Mouse (Mus musculus) testis, postnatal 10 days (tissue): Measurements from ENCODE around the gene Doc2g.
A peak's percentile ranks its signal among the peaks of the same experiment; 100 is the strongest.
"Not testable (repeated sequence)": the region's sequence is repeated elsewhere in the genome, so short reads cannot be mapped to it uniquely, and the experiment has no call there.

ENCODE experiments used
- DNase-seq: peaks from one replicate; pipeline ENCODE4 v3.0.0; 2021; ENCODE audit warnings: low spot score

The Doc2g gene

DNA sequence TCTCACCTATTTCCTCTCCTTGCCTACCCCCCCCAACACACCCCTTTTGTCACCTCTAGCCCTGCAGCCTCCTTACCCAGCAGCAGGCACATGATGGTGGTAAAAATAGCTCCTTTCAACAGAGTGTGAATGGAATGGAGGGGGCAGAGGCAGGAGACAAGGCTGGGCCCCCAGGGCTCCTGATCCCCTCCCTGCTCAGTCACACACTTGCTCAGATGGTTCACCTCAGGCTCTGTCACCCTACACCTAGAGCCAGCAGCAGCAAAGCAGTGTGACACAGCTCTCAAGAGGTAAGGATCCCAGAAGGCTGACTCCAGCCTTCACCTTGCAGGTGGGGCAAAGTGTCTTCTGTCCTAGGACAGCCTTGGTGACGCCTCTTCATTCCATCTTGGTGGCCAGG lies at the start of gene Doc2g:
TSS of gene Doc2g (plus strand) at position 202 of the 400 bp plus-strand sequence.
- no peak for DNase-seq

- DNase-seq, result no peak
Observed at GRCm38 (mm10) chr19:3955033-3955432, 48.1 kb upstream of the Doc2g start.

DNA sequence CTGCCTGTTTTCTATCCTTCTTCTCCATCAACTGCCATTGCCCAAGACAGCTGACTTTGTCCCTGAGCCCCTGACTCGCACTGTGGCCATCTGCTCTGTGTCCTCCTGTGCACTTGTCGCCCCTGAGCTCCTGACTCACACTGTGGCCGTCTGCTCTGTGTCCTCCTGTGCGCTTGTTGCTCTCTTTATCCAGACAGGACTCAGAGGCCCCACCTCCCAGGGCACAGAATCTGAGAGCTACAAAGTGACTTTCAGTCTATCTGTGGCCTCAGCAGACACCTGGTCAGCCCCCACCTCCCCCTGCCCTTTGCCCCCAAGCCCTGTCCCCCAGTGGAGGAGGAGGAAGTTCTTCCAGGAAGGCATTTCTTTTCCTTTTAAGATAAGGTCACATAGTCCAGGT lies 47.3 kb upstream of the Doc2g start:
- DNase-seq, result no peak

GRCm38 (mm10) chr19:3957296-3958036 lies 45.6 kb upstream of the Doc2g start:
- not testable (repeated sequence) for DNase-seq

DNA sequence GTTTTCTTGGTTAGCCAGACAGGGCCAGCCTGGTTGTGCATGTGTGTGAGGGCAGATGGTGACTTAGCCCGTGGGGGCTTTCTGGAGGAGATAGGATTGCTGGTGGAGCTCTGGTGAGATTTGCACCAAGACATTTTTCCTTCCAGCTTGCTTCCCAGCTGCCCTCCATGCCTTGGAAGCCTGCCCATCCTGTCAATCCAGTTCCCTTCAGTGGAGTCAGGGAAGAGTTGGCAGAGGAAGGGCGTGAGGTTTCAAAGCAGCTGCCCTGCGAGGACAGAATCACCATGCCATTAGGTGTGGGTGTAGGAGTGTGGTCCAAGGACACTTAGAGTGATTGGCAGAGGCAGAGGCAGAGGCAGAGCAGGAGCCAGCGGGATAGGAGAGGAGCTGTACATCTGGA lies 44.6 kb upstream of the Doc2g start, which contains the start of gene Aldh3b3:
TSS of gene Aldh3b3 (plus strand) at position 176 of the 400 bp plus-strand sequence.
- no peak for DNase-seq

GRCm38 (mm10) chr19:3959030-3959429 lies 44.1 kb upstream of the Doc2g start:
- no peak for DNase-seq

DNA sequence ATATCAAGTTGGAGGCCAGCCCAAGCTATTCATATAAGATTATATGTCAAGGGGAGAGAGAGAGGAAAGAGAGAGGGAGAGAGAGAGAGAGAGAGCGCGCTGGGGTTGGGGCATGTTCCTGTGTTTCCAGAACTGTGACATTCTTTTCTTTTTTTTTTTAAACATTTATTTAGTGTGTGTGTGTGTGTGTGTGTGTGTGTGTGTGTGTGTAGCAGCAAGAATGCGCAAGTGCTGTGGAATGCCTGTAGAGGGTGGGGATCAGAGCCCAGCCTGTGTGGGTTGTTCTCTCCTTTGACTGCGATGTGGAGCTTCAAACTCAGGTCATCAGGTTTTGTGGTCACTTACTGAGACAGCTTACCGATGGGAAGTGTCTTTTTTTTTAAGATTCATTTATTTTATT lies 42.9 kb upstream of the Doc2g start:
- no peak for DNase-seq

DNA sequence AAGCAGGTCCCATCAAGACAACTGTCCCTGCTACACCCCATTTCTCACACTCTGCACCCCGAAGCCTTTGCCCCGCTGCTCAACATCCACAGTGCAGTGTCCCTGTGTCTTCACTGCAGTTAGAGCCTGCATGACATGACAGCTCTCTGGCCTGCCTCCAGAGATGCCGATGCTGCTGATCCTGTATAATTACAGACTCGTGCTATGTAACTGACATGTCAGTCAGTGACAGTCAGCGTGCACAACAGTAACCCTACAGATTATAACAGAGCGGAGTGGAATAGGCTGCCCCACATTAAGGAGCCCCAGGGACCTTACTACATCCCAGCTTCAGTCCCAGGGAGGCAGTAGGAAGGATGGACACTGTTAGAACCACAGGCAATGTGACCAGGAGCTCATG lies 41.3 kb upstream of the Doc2g start:
- not testable (repeated sequence) for DNase-seq

DNA sequence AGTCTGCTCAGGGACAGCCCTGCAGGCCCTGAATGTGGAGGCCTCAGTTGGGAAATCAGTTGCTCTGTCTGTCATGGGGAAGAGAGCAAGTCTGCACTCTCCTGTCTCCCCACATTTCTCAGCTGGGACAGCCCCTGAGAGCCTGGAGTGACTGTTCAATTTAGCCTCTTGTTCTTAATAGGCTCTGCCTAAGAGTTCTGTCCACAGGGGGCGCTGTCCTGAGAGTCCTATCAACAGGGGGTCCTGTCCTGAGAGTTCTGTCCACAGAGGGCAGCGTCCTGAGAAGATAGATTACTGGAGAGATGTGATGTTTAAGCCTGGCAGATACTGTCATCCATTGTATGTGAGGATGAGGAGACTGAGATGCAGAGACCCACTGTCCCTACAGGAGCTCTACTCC lies 40.6 kb upstream of the Doc2g start:
- peak; percentile 71 for DNase-seq

DNA sequence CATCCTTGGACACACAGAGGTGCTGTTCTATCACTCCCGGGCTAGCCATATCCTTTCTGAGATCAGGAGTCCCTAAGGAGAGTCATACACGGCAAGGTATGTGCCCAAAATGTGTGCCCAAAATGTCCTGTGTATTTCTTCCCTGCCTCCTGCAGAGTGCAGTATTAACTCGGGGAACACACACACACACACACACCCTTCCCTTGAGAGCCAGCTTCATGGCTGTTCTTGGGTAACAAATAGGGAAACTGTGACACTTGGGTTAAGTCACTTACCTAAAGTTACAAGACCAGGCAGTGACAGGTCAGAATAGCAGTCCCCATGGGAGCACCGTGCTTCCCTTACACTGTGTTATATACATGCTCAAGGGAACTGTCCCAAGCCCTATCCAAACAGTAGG lies 39.1 kb upstream of the Doc2g start:
- DNase-seq, result no peak

DNA sequence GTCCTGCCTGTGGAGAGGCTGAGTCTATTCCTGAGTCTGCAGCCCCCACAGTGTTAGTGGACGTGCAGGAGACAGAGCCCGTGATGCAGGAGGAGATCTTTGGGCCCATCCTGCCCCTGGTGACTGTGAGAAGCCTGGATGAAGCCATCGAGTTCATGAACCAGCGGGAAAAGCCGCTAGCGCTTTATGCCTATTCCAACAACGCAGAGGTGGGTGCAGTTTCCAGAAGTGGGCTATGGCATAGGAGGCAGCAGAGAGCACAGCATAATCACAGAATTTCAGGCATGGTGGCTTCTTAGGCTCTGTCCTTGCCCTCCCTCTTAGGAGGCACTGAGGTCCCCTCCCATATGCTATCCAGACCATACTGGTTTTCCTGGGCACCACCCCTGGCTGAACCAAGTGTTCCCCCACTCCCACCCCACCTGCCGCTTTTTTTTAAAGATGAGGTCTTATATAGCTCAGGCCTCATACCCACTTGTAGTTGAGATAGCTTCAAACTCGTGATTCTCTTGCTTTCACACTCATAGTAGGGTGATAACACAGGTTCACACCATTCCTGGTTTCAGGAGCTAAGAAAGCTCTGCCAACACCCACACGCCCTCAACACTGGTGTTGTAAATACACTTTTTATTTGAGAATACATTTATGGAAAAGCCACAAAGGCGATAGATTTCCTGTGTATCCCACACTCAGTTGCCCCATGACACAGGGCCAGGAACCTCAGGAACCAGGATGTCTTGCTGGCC lies 36.6 kb upstream of the Doc2g start:
- no peak for DNase-seq

DNA sequence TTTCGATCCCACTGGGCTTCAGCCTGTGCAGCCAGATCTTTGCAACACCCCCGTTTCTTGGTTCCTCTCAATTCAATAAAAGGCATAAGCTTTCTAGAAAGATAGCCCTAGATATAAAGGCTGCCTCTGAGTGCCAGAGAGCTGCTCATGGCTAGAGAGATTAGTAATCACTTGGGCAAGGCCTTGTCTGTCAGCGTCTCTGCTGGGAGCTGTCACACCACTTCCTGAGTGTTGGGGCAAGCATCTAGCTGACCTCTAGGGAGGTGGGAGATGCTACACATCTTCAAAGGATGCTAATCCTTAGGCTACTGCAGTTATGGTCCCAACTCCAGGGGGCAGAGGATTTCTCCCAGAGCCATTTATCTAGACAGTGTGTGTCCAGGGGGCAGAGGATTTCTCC lies 35.9 kb upstream of the Doc2g start:
- no peak for DNase-seq

GRCm38 (mm10) chr19:3972229-3972628 lies 30.9 kb upstream of the Doc2g start, which contains the start of gene Aldh3b2:
TSS of gene Aldh3b2 (plus strand) at chr19:3972328.
- DNase-seq, result peak; percentile 39

GRCm38 (mm10) chr19:3974608-3975007 lies 28.5 kb upstream of the Doc2g start:
- DNase-seq, result not testable (repeated sequence)

DNA sequence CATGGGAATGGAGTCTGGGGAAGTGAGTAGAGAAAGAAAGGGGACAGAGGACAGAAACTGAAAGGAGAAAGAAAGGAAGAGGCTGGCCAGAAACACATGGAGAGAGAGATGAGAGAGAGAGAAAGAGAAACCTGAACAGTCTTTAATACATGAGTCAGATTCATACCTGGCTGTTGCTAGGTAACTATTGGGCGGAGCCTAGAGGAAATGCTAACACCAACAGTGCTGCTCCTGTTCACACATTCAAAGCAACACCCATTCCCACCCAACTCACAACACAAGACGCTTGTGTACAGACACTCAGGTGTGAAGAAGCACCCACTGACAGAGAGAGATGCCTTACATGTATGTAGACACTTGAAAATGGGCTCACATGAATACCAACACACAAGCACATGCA lies 27.2 kb upstream of the Doc2g start:
- no peak for DNase-seq

DNA sequence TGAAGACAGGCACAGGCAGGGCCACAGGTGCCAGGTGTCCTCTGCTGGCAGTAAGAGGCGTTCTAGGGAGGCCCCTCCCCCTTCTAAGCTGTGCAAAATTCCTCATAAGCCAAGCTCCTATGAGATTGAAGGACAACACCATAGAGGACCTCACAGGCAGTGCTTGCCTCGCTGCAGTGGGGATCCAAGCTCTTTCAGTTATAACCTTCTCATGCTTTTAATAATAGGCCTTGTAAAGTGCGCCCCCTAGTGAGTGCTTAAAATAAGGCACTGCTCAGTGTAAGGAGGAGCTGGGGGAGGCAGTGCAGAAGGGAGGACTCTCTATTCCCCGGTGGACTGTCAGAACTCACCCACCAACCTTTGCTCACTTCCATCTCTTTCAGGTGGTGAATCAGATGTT lies 22.8 kb upstream of the Doc2g start:
- DNase-seq, result peak; percentile 84

- DNase-seq, result no peak
Observed at GRCm38 (mm10) chr19:3980917-3981316, 22.2 kb upstream of the Doc2g start.

- DNase-seq, result no peak
Observed at GRCm38 (mm10) chr19:3983527-3984200, 19.4 kb upstream of the Doc2g start.

- no peak for DNase-seq
Observed at GRCm38 (mm10) chr19:3985261-3985681, 17.8 kb upstream of the Doc2g start.

- DNase-seq, result peak; percentile 91
Observed at GRCm38 (mm10) chr19:3986334-3986733, 16.8 kb upstream of the Doc2g start, which contains the start of gene Acy3. TSS of gene Acy3 (plus strand) at chr19:3986570.

- no peak for DNase-seq
Observed at GRCm38 (mm10) chr19:3988066-3988465, 15.0 kb upstream of the Doc2g start.

GRCm38 (mm10) chr19:3988750-3989149 lies 14.4 kb upstream of the Doc2g start:
- no peak for DNase-seq

- no peak for DNase-seq
Observed at GRCm38 (mm10) chr19:3990804-3991203, 12.3 kb upstream of the Doc2g start.
